Mouse (Mus musculus): ENCODE measurements around the gene Gm3269. TPM values are rescaled to one million over a fixed set of nuclear protein-coding genes. Genes with fewer than 3 reads are reported as not detected.
"Not testable (repeated sequence)": the region's sequence is repeated elsewhere in the genome, so short reads cannot be mapped to it uniquely, and the experiment has no call there.

The Gm3269 gene
- total RNA-seq (2021): not detected
- long read RNA-seq, experiment 1: 0 reads
- long read RNA-seq, experiment 2: 0 reads

DNA sequence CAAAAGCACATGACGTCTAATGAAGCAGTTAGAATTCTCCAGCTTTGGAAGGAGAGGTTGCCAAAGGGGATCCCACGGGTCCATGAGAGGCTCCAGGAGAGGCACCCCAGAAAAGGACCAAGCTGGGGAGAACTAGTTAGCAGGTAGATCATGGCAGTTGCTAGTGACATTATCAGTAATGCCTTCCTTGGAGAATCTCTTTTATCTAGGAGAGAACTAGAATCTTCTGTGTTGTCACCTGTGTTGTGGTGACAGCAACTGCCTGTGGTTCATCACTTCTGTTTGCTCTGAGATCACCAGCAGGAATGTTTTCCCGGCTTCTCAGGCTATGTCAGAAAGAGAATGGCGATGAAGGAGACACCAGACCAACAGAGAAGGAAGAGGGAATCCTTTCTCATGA lies at the start of gene Gm3269:
Gene Gm3269 (plus strand): TSS at position 301 of the 400 bp plus-strand sequence.
- DNase-seq (ENCODE audit: extremely low spot score in 1 of 2, low spot score in 2 of 2); H3K4me3 ChIP-seq; H3K27ac ChIP-seq; intact Hi-C loops (cut with DNase I): not testable (repeated sequence)

DNA sequence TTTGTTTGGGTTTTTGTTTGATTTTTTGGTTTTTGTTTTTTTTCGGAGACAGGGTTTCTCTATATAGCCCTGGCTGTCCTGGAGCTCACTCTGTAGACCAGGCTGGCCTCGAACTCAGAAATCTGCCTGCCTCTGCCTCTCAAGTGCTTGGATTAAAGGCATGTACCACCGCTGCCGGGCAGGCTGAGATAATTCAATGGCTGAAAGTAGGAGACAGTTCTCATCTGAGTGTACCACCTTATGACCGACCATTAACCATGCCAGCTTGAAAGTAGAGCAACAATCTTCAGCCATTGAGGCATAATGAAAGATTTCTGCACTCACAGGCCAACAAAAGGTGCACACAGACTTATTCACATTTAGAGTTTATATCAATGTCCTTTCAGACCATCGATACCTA lies 31.5 kb upstream of the Gm3269 start:
- DNase-seq (ENCODE audit: extremely low spot score in 1 of 2, low spot score in 2 of 2): peak; percentile 9 to 10
- H3K4me3 ChIP-seq; H3K27ac ChIP-seq; intact Hi-C loops (cut with DNase I): not testable (repeated sequence)

DNA sequence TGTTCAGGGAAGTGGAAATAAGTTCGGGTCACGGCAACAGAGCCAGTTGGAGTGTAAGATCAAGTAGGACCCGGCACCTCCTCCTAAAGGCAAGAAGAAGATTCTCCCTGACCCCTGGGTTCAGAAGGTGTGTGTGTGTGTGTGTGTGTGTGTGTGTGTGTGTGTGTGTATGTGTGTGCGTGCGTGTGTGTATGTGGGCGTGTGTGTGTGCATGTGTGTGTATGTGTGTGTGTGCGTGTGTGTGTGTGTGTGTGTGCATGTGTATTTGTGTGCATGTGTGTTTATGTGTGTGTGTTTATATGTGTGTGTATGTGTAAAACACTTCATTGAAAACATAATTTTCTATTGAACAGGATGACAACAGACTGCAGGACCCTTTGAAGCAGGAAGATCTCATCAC lies 16.0 kb upstream of the Gm3269 start:
- H3K27ac ChIP-seq; H3K4me3 ChIP-seq; DNase-seq (ENCODE audit: extremely low spot score in 1 of 2, low spot score in 2 of 2); intact Hi-C loops (cut with DNase I): not testable (repeated sequence)

DNA sequence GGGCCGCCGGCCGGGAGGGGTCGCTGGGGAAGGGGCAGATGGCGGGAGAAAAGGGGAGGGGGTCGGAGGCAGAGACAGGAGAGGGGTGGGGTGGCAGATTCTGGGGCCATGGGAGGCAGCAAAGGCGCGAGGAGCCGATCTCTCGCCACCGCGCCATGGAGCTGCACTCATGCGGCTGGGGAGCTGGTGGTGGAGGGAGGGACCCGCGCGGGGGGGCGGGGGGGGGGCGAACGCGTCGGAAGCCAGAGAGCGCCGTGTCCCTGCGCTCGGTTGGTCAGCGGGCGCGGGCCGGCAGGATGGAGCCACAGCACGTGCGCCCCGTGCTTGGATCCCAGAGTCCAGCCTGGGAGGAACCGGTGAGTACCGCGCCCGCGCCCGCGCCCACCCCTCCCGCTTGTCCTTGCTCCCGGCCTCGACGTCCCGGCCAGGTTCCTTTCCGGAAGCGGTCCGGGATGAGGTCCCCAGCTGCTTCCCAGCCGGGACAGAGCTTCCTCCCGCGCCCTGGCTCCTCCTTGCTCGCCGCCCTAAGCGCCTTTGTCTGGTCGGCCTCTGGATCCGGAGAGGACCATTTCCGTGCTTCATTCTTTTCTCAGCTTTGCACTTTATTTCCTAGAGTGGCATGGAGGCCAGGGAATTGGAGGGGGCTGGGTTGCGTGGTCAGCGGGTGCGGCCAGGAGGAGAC lies 17.5 kb downstream of the Gm3269 start, which contains the start of gene Gm3264:
Gene Gm3264 (plus strand): TSS at position 278 of the 682 bp plus-strand sequence.
- intact Hi-C loops (cut with DNase I); H3K27ac ChIP-seq: not testable (repeated sequence)
- peak in 1 of 2 experiments; percentile 9 for DNase-seq (ENCODE audit: extremely low spot score in 1 of 2, low spot score in 2 of 2)
- H3K4me3 ChIP-seq: peak within 1 kb of the TSS; percentile 21

DNA sequence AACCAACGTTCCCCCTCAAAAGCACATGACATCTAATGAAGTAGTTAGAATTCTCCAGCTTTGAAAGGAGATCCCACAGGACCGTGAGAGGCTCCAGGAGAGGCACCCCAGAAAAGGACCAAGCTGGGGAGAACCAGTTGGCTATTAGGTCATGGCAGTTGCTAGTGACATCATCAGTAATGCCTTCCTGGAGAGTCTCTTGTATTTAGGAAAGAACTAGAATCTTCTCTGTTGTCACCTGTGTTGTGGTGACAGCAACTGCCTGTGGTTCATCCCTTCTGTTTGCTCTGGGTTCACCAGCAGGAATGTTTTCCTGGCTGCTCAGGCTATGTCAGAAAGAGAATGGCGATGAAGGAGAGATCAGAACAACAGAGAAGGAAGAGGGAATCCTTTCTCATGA lies 54.2 kb downstream of the Gm3269 start, which contains the start of gene Gm3278:
Gene Gm3278 (plus strand): TSS at position 301 of the 400 bp plus-strand sequence.
- intact Hi-C loops (cut with DNase I); H3K27ac ChIP-seq; DNase-seq (ENCODE audit: extremely low spot score in 1 of 2, low spot score in 2 of 2); H3K4me3 ChIP-seq: not testable (repeated sequence)

Other genes with a start within 250 kb of the Gm3269 start
- gene Gm8159, start 205.8 kb upstream of the Gm3269 start, total RNA-seq (2021): under 1 TPM; 0.48 to 0.56 TPM
- under 1 TPM; 0.54 to 0.57 TPM for gene Gm3239, start 173.9 kb upstream of the Gm3269 start, total RNA-seq (2021)
- not detected for gene Gm7876, start 128.9 kb upstream of the Gm3269 start, total RNA-seq (2021)
- gene Gm3252, start 111.3 kb upstream of the Gm3269 start, total RNA-seq (2021): under 1 TPM in 1 of 2 experiments, not detected in 1; 0.41 TPM
- not detected for gene Gm9602, start 61.8 kb upstream of the Gm3269 start, total RNA-seq (2021)
- 1 to 10 TPM; 5.4 to 6.1 TPM for gene Gm3264, start 17.5 kb downstream of the Gm3269 start, total RNA-seq (2021)
- gene Gm3278, start 54.3 kb downstream of the Gm3269 start, total RNA-seq (2021): not detected
- gene Gm8297, start 145.8 kb downstream of the Gm3269 start, total RNA-seq (2021): not detected
- gene Gm3298, start 177.8 kb downstream of the Gm3269 start, total RNA-seq (2021): not detected
- gene 4930555G01Rik, start 212.5 kb downstream of the Gm3269 start, total RNA-seq (2021): not detected
- gene Gm8281, start 232.9 kb downstream of the Gm3269 start, total RNA-seq (2021): 1 to 10 TPM in 1 of 2 experiments, under 1 TPM in 1; 0.93 to 1.1 TPM

Data from left cerebral cortex, adult 2 months (tissue).